Mouse (Mus musculus): Measurements from ENCODE around the gene Tpsab1.

The Tpsab1 gene

GRCm38 (mm10) chr17:25345462-25345861, at the start of gene Tpsab1:
TSS of gene Tpsab1 (minus strand) at chr17:25345562.
- DNase-seq: no peak

GRCm38 (mm10) chr17:25394526-25394925, 49.2 kb upstream of the Tpsab1 start:
- no peak for DNase-seq

- no peak for DNase-seq
These were observed 28.6 kb upstream of the Tpsab1 start for GRCm38 (mm10) chr17:25374011-25374410.

DNA sequence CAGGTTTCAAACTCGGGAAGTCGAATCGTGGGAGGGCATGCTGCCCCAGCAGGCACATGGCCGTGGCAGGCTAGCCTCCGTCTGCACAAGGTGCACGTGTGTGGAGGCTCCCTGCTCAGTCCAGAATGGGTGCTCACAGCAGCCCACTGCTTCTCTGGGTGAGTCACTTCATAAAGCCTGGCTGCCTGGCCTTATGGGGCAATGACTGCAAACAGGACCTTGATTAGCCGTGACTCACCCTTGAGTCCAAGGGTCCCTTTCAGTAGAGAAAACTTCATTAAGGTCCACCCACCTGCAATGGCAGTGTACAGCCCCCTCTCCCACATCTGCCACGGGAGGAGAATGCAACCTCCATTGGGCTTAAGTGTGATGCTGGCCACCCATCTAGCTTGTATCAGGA, 27.1 kb upstream of the Tpsab1 start:
- DNase-seq: no peak

- DNase-seq: no peak
These were observed 23.6 kb upstream of the Tpsab1 start, which contains the start of gene Tpsg1 for GRCm38 (mm10) chr17:25368973-25369372. TSS of gene Tpsg1 (plus strand) at chr17:25369273.

- DNase-seq: no peak
These were observed 20.6 kb upstream of the Tpsab1 start, which contains the start of gene Tpsb2 for GRCm38 (mm10) chr17:25366005-25366404. TSS of gene Tpsb2 (plus strand) at chr17:25366305.

DNA sequence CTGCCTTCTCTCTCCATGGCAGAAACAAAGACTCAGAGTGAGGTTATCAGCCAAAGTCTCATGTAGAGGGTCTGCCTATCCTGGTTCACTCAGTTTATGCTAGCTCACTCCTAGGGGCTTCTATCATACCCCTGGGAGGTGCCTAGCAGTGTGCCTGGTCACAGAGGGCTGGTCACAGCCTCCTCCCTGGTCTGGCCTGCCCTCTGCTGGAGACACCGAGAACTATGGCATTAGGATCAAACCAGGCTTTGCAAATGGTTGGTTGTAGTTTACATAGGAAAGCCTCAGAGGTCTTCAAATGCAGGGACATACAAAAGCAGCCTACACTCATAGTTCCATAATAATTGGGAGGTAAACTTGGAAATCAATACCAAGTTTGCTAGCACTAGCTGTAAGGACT, 18.4 kb upstream of the Tpsab1 start:
- DNase-seq: peak; percentile 47

DNA sequence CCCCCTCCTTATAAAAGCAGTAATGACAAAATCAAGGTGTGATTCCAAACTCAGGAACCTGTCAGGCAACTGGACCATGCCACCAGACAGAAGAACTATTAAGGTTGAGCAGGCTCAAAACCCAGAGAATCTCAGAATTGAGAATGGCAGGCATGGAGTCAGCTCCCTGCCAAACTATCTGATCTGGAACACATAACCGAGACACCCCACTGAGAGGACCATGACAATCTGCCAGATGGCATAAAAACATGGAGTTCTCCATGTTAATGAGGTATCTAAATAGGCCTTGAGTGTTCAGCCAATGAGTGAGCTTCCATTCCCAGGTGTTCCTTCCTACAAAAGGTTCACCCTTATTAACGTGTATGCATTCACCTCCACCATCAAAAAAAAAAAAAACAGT, 15.9 kb upstream of the Tpsab1 start:
- DNase-seq: no peak

DNA sequence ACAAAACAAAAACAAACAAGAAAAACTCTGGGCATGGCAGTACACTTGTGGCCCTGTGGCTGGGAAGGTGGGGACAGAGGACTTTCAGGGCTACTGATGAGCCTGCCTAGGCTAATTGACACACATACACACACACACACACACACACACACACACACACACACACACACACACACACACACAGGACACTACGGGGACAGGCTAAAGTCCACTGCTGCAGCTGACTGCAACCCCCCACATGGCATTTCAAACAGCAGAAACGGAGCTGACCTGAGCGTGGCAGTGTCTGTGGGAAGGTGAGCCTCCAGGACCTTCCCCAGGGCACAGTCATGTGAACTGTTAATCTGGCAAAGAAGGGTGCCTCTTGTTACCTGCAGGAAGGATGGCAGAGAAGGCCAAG, 3.9 kb downstream of the Tpsab1 start:
- no peak for DNase-seq

DNA sequence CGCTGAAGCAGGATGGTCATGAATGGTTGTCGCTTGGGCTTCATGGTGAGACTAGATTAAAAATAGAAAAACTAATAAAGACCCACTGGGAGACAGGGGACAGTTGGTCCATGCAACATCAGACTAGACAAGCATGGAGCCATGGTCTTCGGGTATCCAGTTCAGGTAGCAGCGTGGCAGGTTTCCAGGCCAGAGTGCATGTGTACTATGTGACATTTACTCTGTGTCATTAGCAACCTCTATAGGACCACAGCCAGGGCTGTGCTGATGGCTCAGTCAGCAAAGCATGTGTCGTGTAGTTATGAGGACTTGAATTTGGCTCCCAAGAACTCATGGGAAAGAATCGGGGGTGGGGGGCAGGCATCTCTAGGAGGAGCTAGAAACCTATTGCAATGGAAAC, 5.4 kb downstream of the Tpsab1 start:
- DNase-seq: no peak

DNA sequence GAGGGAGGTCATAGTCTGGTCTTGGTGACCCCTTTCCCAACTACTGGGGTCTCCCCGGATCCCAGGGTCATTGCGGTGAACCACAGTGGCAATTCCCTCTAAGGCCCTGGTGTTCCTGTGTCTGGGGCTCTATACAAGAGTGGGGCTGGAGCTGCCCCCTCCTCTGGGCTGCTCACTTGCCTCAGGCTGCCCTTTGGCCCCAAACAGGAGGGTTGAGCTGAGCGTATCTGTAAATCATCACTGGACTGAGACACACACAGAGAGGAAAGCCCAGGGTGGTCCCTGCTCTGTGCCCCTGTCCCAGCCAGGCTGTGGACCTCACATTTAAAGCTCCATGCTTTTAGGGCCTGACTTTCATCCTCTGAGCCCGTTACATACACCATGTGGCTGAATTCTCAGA, 7.1 kb downstream of the Tpsab1 start:
- no peak for DNase-seq

DNA sequence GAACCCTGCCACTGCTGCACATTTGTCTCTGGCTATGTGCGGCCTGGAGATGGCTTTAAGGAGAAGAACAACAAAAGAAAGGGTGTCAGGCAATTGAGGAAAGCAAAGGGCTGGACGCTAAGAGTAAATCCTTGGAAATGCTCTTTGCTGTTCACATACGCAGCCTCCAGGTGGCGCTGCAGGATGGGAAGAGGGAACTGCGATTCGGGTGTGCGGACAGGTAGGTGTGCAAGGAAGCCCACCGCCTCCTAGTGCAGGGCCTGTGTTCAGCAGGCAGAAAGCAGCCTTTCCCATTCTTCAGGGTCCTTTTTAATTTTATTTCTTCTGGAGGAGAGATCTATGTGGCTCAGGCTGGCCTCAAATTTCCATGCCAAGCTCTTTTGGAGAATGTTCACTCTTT, 11.4 kb downstream of the Tpsab1 start:
- DNase-seq: peak; percentile 63

GRCm38 (mm10) chr17:25332321-25332720, 13.0 kb downstream of the Tpsab1 start:
- no peak for DNase-seq

GRCm38 (mm10) chr17:25322930-25323329, 22.4 kb downstream of the Tpsab1 start:
- DNase-seq: no peak

- no peak for DNase-seq
These were observed 24.5 kb downstream of the Tpsab1 start for GRCm38 (mm10) chr17:25320819-25321218.

- DNase-seq: no peak
These were observed 27.0 kb downstream of the Tpsab1 start, which contains the start of gene Prss29 for GRCm38 (mm10) chr17:25318354-25318753. TSS of gene Prss29 (plus strand) at chr17:25318654.

DNA sequence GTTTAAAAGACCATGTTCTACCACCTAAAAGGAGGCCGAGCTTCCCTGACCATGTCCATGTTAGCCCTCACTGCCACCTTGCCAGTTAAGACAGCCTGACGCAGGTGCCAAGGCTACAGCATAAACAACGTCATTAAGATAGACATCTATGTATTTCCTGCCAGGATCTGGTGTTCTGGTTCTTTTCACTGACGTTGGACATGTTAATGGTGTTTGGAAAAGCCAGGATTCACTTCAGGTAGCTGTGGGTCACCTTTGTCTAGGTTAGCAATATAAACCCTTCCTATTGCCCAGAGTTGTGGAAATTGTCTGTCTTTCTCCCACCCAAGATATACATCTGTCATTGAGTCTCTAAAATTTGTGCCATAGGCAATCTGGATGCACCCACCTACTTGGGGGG, 37.0 kb downstream of the Tpsab1 start, which contains the start of gene Prss28:
Gene Prss28, plus strand, starts transcription at position 301 of the 400 bp plus-strand sequence.
- no peak for DNase-seq

- DNase-seq: no peak
These were observed 47.3 kb downstream of the Tpsab1 start, which contains the start of gene Prss34 for GRCm38 (mm10) chr17:25298094-25298493. TSS of gene Prss34 (plus strand) at chr17:25298394.

DNA sequence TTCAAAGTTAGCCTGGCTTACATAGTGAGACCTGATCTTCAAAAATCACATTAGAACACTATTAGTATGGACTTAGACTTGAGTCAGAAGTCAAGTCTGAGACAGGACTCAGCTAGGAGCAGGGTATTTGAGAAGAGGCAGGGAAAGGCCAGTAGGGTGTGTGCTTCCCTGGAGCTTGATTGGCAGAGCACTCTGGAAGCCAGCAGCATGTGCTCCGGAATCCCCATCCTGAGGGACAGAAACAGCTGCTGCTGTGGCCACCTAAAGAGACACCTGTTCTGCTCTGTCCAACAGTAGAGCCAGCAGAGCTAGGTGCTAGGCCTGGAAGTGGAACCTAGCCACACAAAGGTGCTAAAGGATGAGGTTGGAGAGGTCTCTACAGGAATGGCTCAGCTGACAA, 51.3 kb downstream of the Tpsab1 start:
- DNase-seq: no peak

- no peak for DNase-seq
These were observed 51.9 kb downstream of the Tpsab1 start for GRCm38 (mm10) chr17:25293495-25293894.

Data from thymus, postnatal 14 days (tissue).